Mouse (Mus musculus): ENCODE results near the gene Samd14.

Gene Samd14

GRCm38 (mm10) chr11:95038156-95038817, 28.6 kb downstream of the Samd14 start:
- no peak for DNase-seq

DNA sequence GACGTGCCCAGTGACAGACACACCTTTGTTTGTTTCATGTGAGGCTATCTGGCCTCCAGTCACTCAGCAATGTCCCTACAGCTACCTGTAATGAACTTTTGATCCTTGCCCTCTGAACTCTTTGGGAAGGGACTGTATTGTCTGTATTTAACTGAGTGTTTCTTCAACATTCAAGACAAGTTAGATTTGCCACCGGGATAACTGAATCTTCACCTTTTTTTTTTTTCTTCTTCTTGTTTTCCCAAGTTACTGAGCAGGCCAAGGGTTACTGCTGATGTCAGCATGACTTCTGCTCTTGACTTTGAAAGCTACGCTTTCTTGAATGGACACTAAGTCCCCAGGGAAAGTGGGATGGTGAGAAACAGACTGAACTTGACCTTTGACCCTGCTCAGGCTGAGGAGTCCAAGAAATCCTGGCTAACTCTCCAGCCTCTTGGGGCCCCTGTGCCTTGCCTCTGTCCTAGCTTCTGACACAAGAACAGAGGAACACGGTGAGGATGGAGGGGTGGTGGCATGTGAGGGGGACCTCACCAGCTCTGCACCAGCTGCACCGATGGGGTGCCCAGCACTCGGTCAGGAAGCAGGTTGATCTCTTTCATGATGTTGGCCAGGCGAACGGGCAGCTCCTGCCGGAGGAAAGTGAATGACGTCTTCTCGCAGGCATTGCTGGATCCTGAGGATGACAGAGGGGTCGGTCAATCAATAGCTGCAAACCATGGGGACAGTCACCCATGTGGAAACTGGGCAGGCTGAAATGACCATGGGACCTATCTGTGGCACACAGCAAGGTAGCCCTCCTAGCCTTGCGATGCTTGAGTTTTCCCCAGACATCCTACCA, 29.4 kb downstream of the Samd14 start:
- DNase-seq = no peak

DNA sequence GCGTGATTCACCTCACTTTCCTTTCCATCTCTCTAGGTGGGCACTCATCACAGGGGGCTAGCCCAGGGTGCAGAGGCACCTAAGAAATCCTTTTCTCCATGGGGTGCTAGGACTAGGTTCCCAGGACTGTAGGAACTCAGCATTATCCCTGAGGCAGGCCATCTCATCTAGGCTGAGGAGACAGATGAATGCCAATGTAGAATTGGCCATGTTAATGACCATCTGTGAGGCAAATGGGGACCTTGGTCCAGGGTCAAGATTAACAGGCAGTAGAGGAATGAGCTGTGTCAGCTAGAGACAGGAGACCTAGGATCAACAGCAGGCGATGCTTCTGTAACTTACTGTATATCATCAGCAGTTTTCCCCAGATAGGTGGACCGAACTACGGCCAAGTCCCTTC, 30.1 kb downstream of the Samd14 start:
- no peak for DNase-seq

GRCm38 (mm10) chr11:95040491-95041138, 30.9 kb downstream of the Samd14 start:
- peak; percentile 45 for DNase-seq

GRCm38 (mm10) chr11:95041139-95041609, 31.5 kb downstream of the Samd14 start, which contains the start of gene Pdk2:
Pdk2 (minus strand) TSS chr11:95041354.
- peak; percentile 97 for DNase-seq

DNA sequence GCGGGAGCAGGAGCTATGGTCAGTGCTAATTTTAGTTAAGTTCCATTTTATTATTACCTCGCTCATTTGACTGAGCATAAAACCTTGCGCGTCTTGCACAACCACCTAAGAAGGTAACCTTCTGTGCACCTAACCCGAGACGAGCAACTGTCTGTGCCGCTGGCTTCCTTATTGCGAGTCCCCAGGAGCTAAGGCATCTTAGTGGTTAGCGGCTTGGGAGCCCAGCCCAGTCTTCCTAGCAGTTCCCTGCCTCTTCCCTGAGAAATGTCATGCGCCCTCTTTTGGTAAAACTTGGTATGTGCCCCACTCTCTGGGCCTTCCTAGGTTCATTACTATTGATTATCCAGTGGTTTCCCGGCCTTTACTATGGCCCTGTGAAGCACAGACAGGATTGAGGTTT, 32.4 kb downstream of the Samd14 start:
- peak; percentile 82 for DNase-seq

DNA sequence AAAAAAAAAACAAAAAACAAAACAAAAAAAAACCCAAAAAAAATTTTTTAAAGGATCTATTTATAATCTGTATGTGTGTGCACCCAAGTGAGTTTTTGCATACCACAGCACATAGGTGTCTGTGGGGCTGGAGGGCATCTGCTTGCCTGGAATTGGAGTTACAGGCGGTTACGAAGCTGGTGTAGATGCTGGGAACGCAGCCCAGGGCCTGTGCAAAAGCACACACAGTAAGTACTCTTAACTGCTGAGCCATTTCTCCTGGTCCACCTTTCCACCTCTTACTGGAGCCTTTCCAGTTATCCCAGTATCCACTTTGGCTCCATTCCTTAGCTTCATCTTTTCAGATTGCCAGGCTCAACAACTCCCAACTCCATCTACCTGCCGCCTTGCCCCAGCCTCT, 33.4 kb downstream of the Samd14 start:
- DNase-seq = no peak

GRCm38 (mm10) chr11:95043608-95044007, 33.9 kb downstream of the Samd14 start:
- no peak for DNase-seq

DNA sequence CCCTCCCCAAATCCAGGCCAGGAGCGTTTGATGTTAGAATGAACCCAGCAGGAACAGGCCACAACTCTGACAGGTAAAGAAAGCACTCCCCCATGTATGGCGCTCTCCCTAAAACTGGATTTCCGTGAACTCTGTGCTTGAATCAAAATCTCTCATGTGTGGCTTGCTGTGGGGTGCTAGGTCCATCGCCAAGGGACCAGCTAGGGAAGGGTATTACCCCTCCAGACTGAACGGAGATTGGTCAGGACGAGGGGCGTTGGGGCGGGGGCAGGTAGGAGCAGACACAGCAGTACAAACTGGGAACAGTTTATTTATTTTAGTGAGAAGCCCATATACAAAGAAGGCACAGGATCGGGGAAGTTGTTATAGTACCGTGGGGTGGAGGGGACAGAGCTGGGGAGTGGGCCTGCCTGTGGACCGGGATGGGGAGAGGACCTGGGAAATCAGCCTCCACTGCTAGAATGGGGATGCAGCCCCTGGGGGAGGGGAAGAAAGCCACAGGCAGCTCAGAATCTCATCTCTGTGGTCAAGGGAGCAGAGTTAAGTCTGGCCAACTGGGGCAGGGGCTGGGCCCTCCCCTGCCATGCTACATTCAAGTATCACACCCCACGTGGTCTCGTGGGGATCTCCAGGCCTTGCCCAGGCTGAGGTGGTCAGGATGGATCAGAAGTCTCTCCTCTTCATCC, 34.6 kb downstream of the Samd14 start:
- no peak for DNase-seq

DNA sequence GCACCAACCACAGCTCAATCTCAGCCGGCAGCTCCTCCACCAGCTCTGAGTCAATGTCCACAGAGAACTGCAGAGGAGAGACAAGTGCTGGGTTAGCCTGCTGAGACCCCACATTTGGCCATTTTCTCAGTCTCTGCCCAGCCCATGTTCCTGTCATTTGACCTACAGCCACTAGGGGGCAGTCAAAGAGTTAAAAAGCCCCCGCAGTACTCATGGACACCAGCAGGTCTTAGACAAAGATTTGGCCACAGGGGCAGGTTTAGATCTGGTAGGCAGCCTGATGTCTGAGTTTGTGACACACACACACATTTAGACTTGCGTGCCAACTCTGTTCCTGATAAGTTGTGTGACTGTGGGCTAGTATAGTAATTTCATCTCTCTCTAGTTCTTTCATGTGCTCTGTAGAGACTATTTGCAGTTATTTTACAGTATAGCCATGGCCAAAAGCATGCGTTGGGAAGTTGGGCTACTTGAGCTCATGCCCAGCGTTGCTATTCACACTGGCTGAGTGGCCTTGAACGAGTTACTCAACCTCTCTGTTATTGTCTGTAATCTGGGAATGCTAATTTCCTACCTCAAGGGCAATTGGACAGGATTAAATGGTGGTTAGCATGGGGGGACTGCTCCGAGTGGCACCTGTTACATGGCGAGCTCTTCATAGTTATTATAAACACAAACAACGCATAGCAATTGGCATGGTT, 37.5 kb downstream of the Samd14 start:
- DNase-seq = no peak

- DNase-seq = no peak
Measured at GRCm38 (mm10) chr11:95053062-95053461, 43.4 kb downstream of the Samd14 start.

GRCm38 (mm10) chr11:95056768-95057501, 47.3 kb downstream of the Samd14 start:
- no peak for DNase-seq

- no peak for DNase-seq
Measured at GRCm38 (mm10) chr11:95069226-95069957, 59.7 kb downstream of the Samd14 start.

GRCm38 (mm10) chr11:95070140-95071107, 60.7 kb downstream of the Samd14 start:
- DNase-seq = no peak

DNA sequence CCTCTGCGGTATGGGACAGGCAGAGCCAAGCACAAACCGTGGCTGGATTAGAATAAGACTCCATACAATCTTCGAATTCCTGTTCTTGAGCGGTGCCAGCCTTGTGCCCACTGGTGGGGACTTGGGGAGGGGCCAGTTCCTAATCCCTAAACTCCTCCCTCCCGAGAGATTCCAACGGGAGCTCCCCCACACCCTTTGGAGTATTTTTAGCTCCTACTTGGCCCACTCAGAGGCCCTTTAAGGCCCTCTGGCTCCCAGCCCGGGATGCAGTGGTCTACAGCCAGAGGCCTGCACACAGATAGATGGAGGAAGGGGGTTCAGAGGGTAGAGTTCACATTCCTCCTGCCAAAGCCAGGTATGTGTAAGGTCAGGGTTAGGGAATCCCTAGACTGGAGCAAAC, 61.6 kb downstream of the Samd14 start:
- DNase-seq = no peak

DNA sequence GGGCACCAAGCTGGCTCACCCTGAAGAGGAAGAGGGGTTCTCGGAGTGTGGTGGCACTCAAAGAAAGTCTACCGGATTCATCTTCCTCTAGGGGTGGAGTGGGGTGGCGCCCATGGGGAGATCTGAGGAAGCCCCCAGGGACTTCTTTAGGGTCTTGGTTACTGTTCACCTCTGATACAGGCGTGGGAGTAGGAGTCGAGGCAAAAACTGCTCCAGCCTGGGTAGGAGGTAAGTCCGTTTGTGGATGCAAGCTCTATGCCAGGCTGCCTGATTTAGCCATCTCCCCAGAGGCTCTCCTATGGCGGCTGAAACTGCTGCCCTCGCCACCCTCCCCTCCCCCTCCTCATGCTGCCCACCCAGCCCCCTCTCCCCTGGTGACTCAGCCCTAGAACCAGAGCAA, 62.5 kb downstream of the Samd14 start:
- no peak for DNase-seq

DNA sequence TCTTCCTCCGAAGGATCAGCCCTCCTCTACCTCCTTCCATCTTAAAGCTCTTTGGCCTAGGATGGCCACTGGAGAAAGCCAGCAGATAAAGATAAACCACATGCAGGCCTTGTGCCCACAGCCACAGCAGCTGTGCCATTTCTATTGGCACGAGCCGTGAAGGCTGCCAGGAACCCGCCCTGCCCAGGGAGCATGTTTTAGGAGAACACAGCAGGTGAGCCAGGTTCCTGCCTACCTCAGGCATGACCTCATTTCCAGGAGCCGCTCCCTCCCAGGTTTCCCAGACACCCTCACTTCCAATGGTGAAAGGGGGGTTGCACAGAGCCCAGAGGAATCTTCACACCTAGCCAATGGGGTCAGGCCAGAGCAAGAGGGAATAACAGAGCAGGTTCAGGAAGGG, 63.1 kb downstream of the Samd14 start:
- no peak for DNase-seq

- DNase-seq = no peak
Measured at GRCm38 (mm10) chr11:95073835-95074234, 64.2 kb downstream of the Samd14 start.

- no peak for DNase-seq
Measured at GRCm38 (mm10) chr11:95074694-95075093, 65.0 kb downstream of the Samd14 start.
